Mouse (Mus musculus) embryonic facial prominence, embryonic 14.5 days (tissue): Measurements from ENCODE around the gene Map3k3. TPM values are rescaled to one million over a fixed set of nuclear protein-coding genes. Genes with fewer than 3 reads are reported as not detected.

Experiments
- ATAC-seq: fragments of 200-750 bp; cut with Nextera tagmentation; 2 replicates; pipeline ENCODE4 v1.8.0; 2017; ENCODE audit warnings: low read depth, moderate number of reproducible peaks, moderate TSS enrichment
- DNase-seq: peaks from one replicate; pipeline ENCODE4 v3.0.0-alpha.2; 2015; ENCODE audit warnings: low spot score
- H3K27ac ChIP-seq: fragments of 300-500 bp; sonication (generic); replicated peaks from 2 replicates; pipeline ENCODE4 v1.5.1; 2014; ENCODE audit warnings: low read depth, mild to moderate bottlenecking, low read length, moderate library complexity
- H3K27me3 ChIP-seq: fragments of 300-500 bp; sonication (generic); replicated peaks from 2 replicates; pipeline ENCODE4 v1.6.1; 2014; ENCODE audit warnings: low read length; ENCODE audit not compliant: control insufficient read depth, insufficient read depth
- H3K36me3 ChIP-seq: fragments of 300-500 bp; sonication (generic); 2 replicates; pipeline ENCODE4 v1.6.1; 2014; ENCODE audit warnings: low read length, mixed read lengths; ENCODE audit not compliant: control insufficient read depth, insufficient read depth
- H3K4me1 ChIP-seq: fragments of 300-500 bp; sonication (generic); 2 replicates; pipeline ENCODE4 v1.6.1; 2014; ENCODE audit warnings: antibody characterized with exemption, low read length; ENCODE audit not compliant: control insufficient read depth, insufficient read depth
- H3K4me2 ChIP-seq: fragments of 300-500 bp; sonication (generic); 2 replicates; pipeline ENCODE4 v1.6.1; 2014; ENCODE audit warnings: low read depth, mild to moderate bottlenecking, low read length, moderate library complexity, mixed read lengths
- H3K4me3 ChIP-seq: fragments of 300-500 bp; sonication (generic); 2 replicates; pipeline ENCODE4 v1.5.1; 2014; ENCODE audit warnings: low read depth, mild to moderate bottlenecking, low read length
- H3K9ac ChIP-seq: fragments of 300-500 bp; sonication (generic); 2 replicates; pipeline ENCODE4 v1.6.1; 2014; ENCODE audit warnings: low read depth, mild to moderate bottlenecking, low read length, moderate library complexity, mixed read lengths
- H3K9me3 ChIP-seq: fragments of 300-500 bp; sonication (generic); 2 replicates; pipeline ENCODE4 v1.6.1; 2016; ENCODE audit warnings: low read length; ENCODE audit not compliant: control insufficient read depth
- WGBS: fragments of 180-500 bp; shearing (Covaris S2); extraction: QIAGEN DNeasy Blood & Tissue Kit; methylation state at CpG from one replicate; pipeline ENCODE4 v1.1.7; 2014; 5-methylcytosine and 5-hydroxymethylcytosine counted together
- polyA plus RNA-seq: library from polyadenylated mRNA; unstranded; fragments of >200 nt; fragmentation: Nextera tagmentation; extraction: Ambion mirVana; gene quantifications from 2 replicates; pipeline ENCODE4 v1.2.1, GENCODE M21; 2014

Gene Map3k3
- polyA plus RNA-seq, 1 experiment from 2014 or later: 30.4 TPM

GRCm38 (mm10) chr11:106179711-106180448 is 95.5 kb downstream of the Map3k3 start:
- peak overlapping the region; percentile 55; the same call in 1 of the 2 replicates for H3K27ac ChIP-seq
- H3K9me3 ChIP-seq: no peaks in the 10 kb centered on the region
- 55% methylated on average over 7 of the region's 7 CpGs for WGBS
- no peaks in the 10 kb centered on the region; the same call in 1 of the 2 replicates for H3K4me1 ChIP-seq
- no peaks in the 10 kb centered on the region for H3K27me3 ChIP-seq
- H3K9ac ChIP-seq: no peak overlapping the region
- H3K4me2 ChIP-seq: no peak overlapping the region
- peaks cover 26% of the 10 kb centered on the region for H3K36me3 ChIP-seq
- H3K4me3 ChIP-seq: no peak overlapping the region
- DNase-seq (peak; percentile 33), ATAC-seq (0 out of 2 replicates have a peak, but pooled peaks have one; percentile 33)

- ATAC-seq (no peak), DNase-seq (no peak)
- whole genome bisulfite sequencing: 93% methylated on average over 2 of the region's 2 CpGs
- Histone ChIP-seq H3K4me1 (no peaks in the 10 kb centered on the region; the same call in 1 of the 2 replicates), H3K4me3 (no peak overlapping the region), H3K9ac (no peak overlapping the region), H3K4me2 (no peak overlapping the region), H3K36me3 (peaks cover 26% of the 10 kb centered on the region), H3K27ac (peak overlapping the region; percentile 55; the same call in 1 of the 2 replicates), H3K27me3 (no peaks in the 10 kb centered on the region), H3K9me3 (no peaks in the 10 kb centered on the region)
These were observed 96.0 kb downstream of the Map3k3 start for GRCm38 (mm10) chr11:106180449-106180801.

- ATAC-seq (no peak), DNase-seq (no peak)
- Histone ChIP-seq H3K9ac (no peak overlapping the region), H3K36me3 (peaks cover 25% of the 10 kb centered on the region), H3K9me3 (no peaks in the 10 kb centered on the region), H3K27me3 (no peaks in the 10 kb centered on the region), H3K4me1 (peaks cover 1% of the 10 kb centered on the region), H3K27ac (no peak overlapping the region), H3K4me2 (no peak overlapping the region), H3K4me3 (no peak overlapping the region)
- 90% methylated on average over 4 of the region's 4 CpGs for WGBS
These were observed 102.9 kb downstream of the Map3k3 start for GRCm38 (mm10) chr11:106187326-106187725.

GRCm38 (mm10) chr11:106191716-106192115 is 107.3 kb downstream of the Map3k3 start:
- no peak overlapping the region for H3K4me2 ChIP-seq
- no peak overlapping the region for H3K4me3 ChIP-seq
- H3K36me3 ChIP-seq: peaks cover 6% of the 10 kb centered on the region; the same call in 1 of the 2 replicates
- H3K9me3 ChIP-seq: no peaks in the 10 kb centered on the region
- no peak overlapping the region for H3K27ac ChIP-seq
- no peak overlapping the region for H3K9ac ChIP-seq
- H3K27me3 ChIP-seq: no peaks in the 10 kb centered on the region
- DNase-seq (no peak), ATAC-seq (no peak)
- 90% methylated on average over 3 of the region's 3 CpGs for WGBS
- H3K4me1 ChIP-seq: peaks cover 5% of the 10 kb centered on the region

GRCm38 (mm10) chr11:106192241-106192640 is 107.8 kb downstream of the Map3k3 start:
- DNase-seq (no peak), ATAC-seq (no peak)
- Histone ChIP-seq H3K4me3 (peak overlapping the region; percentile 78), H3K27me3 (no peaks in the 10 kb centered on the region), H3K27ac (no peak overlapping the region; the same call in 1 of the 2 replicates), H3K9me3 (no peaks in the 10 kb centered on the region), H3K4me1 (peaks cover 5% of the 10 kb centered on the region), H3K9ac (peak overlapping the region; percentile 82; the same call in 1 of the 2 replicates), H3K4me2 (peak overlapping the region; percentile 74), H3K36me3 (peaks cover 9% of the 10 kb centered on the region)
- WGBS: 83% methylated on average over 5 of the region's 5 CpGs

- DNase-seq (no peak), ATAC-seq (peak; percentile 64)
- WGBS: 6% methylated on average over 19 of the region's 19 CpGs
- peak overlapping the region; percentile 82 for H3K9ac ChIP-seq
- H3K4me1 ChIP-seq: peaks cover 5% of the 10 kb centered on the region
- peak overlapping the region; percentile 78 for H3K4me3 ChIP-seq
- no peaks in the 10 kb centered on the region for H3K27me3 ChIP-seq
- H3K4me2 ChIP-seq: peak overlapping the region; percentile 74
- H3K27ac ChIP-seq: peak overlapping the region; percentile 86
- H3K9me3 ChIP-seq: no peaks in the 10 kb centered on the region
- peaks cover 14% of the 10 kb centered on the region for H3K36me3 ChIP-seq
These were observed 108.4 kb downstream of the Map3k3 start for GRCm38 (mm10) chr11:106192657-106193370.

GRCm38 (mm10) chr11:106193371-106194154 is 109.2 kb downstream of the Map3k3 start:
- ATAC-seq (peak; percentile 96), DNase-seq (peak; percentile 99)
- Histone ChIP-seq H3K9ac (peak overlapping the region; percentile 82), H3K36me3 (peaks cover 22% of the 10 kb centered on the region), H3K4me1 (peaks cover 5% of the 10 kb centered on the region), H3K27ac (peak overlapping the region; percentile 86), H3K4me3 (peak overlapping the region; percentile 78), H3K9me3 (no peaks in the 10 kb centered on the region), H3K4me2 (peak overlapping the region; percentile 74), H3K27me3 (no peaks in the 10 kb centered on the region)
- 0% methylated on average over 23 of the region's 44 CpGs for WGBS

GRCm38 (mm10) chr11:106194155-106194541 is 109.7 kb downstream of the Map3k3 start:
- ATAC-seq (no peak), DNase-seq (no peak)
- Histone ChIP-seq H3K4me3 (peak overlapping the region; percentile 78), H3K27me3 (no peaks in the 10 kb centered on the region), H3K4me1 (peaks cover 5% of the 10 kb centered on the region), H3K9ac (peak overlapping the region; percentile 82), H3K36me3 (peaks cover 28% of the 10 kb centered on the region), H3K27ac (peak overlapping the region; percentile 82), H3K4me2 (peak overlapping the region; percentile 74), H3K9me3 (no peaks in the 10 kb centered on the region)
- 28% methylated on average over 3 of the region's 3 CpGs for WGBS
